Mouse (Mus musculus) thymus, adult 2 months (tissue): ENCODE measurements around the gene Gm9803.

Experiments used
- CTCF ChIP-seq: fragments of 200-500 bp; IDR thresholded peaks from 2 replicates; pipeline ENCODE4 v1.5.1; 2012; ENCODE audit warnings: mild to moderate bottlenecking, control low read depth, low read length, moderate library complexity, borderline replicate concordance; ENCODE audit not compliant: control insufficient read depth, poor library complexity, insufficient read depth; ENCODE audit errors: extremely low read depth
- POLR2A ChIP-seq: fragments of 200-500 bp; IDR thresholded peaks from 2 replicates; pipeline ENCODE4 v1.6.1; 2012; ENCODE audit warnings: mild to moderate bottlenecking, low read length, control low read depth, moderate library complexity; ENCODE audit not compliant: control insufficient read depth, poor library complexity, insufficient read depth; ENCODE audit errors: extremely low read depth

GRCm38 (mm10) chr10:43504291-43504690, 19.6 kb upstream of the Gm9803 start:
- TF ChIP-seq POLR2A (no peak), CTCF (no peak)
